Mouse (Mus musculus): Measurements from ENCODE around the gene Cpeb3. TPM values are rescaled to one million over a fixed set of nuclear protein-coding genes. Genes with fewer than 3 reads are reported as not detected.
A peak's percentile ranks its signal among the peaks of the same experiment; 100 is the strongest.
"Not testable (repeated sequence)": the region's sequence is repeated elsewhere in the genome, so short reads cannot be mapped to it uniquely, and the experiment has no call there.

The Cpeb3 gene
- polyA plus RNA-seq, 1 experiment: 39.6 TPM

GRCm38 (mm10) chr19:37090146-37091061 is 118.0 kb downstream of the Cpeb3 start:
- DNase-seq (ENCODE audit: extremely low spot score in 1 of 2, low spot score in 1 of 2): peak in 1 of 2 experiments; percentile 32

GRCm38 (mm10) chr19:37088043-37088748 is 120.2 kb downstream of the Cpeb3 start:
- DNase-seq (ENCODE audit: extremely low spot score in 1 of 2, low spot score in 1 of 2): no peak

- peak in 1 of 2 experiments; percentile 41 for DNase-seq (ENCODE audit: extremely low spot score in 1 of 2, low spot score in 1 of 2)
Measured at GRCm38 (mm10) chr19:37084546-37084945, 123.9 kb downstream of the Cpeb3 start.

- no peak for DNase-seq (ENCODE audit: extremely low spot score in 1 of 2, low spot score in 1 of 2)
Measured at GRCm38 (mm10) chr19:37081467-37081866, 126.9 kb downstream of the Cpeb3 start.

GRCm38 (mm10) chr19:37079151-37079550 is 129.2 kb downstream of the Cpeb3 start:
- no peak for DNase-seq (ENCODE audit: extremely low spot score in 1 of 2, low spot score in 1 of 2)

- no peak for DNase-seq (ENCODE audit: extremely low spot score in 1 of 2, low spot score in 1 of 2)
Measured at GRCm38 (mm10) chr19:37078571-37078970, 129.8 kb downstream of the Cpeb3 start.

- peak; percentile 68 for DNase-seq (ENCODE audit: extremely low spot score in 1 of 2, low spot score in 1 of 2)
Measured at GRCm38 (mm10) chr19:37078064-37078463, 130.3 kb downstream of the Cpeb3 start.

GRCm38 (mm10) chr19:37077258-37077657 is 131.1 kb downstream of the Cpeb3 start:
- DNase-seq (ENCODE audit: extremely low spot score in 1 of 2, low spot score in 1 of 2): not testable (repeated sequence)

GRCm38 (mm10) chr19:37076646-37077045 is 131.8 kb downstream of the Cpeb3 start:
- no peak for DNase-seq (ENCODE audit: extremely low spot score in 1 of 2, low spot score in 1 of 2)

- no peak for DNase-seq (ENCODE audit: extremely low spot score in 1 of 2, low spot score in 1 of 2)
Measured at GRCm38 (mm10) chr19:37076116-37076515, 132.3 kb downstream of the Cpeb3 start.

GRCm38 (mm10) chr19:37075690-37076089 is 132.7 kb downstream of the Cpeb3 start:
- DNase-seq (ENCODE audit: extremely low spot score in 1 of 2, low spot score in 1 of 2): peak in 1 of 2 experiments; percentile 71

GRCm38 (mm10) chr19:37074726-37075125 is 133.7 kb downstream of the Cpeb3 start:
- no peak for DNase-seq (ENCODE audit: extremely low spot score in 1 of 2, low spot score in 1 of 2)

GRCm38 (mm10) chr19:37074276-37074675 is 134.1 kb downstream of the Cpeb3 start:
- no peak for DNase-seq (ENCODE audit: extremely low spot score in 1 of 2, low spot score in 1 of 2)

- DNase-seq (ENCODE audit: extremely low spot score in 1 of 2, low spot score in 1 of 2): peak in 1 of 2 experiments; percentile 72
Measured at GRCm38 (mm10) chr19:37072871-37073629, 135.4 kb downstream of the Cpeb3 start.

GRCm38 (mm10) chr19:37069243-37069642 is 139.2 kb downstream of the Cpeb3 start:
- no peak for DNase-seq (ENCODE audit: extremely low spot score in 1 of 2, low spot score in 1 of 2)

- no peak for DNase-seq (ENCODE audit: extremely low spot score in 1 of 2, low spot score in 1 of 2)
Measured at GRCm38 (mm10) chr19:37060078-37060477, 148.3 kb downstream of the Cpeb3 start.

GRCm38 (mm10) chr19:37059623-37060022 is 148.8 kb downstream of the Cpeb3 start:
- DNase-seq (ENCODE audit: extremely low spot score in 1 of 2, low spot score in 1 of 2): peak in 1 of 2 experiments; percentile 41

GRCm38 (mm10) chr19:37057161-37057905 is 151.1 kb downstream of the Cpeb3 start:
- DNase-seq (ENCODE audit: extremely low spot score in 1 of 2, low spot score in 1 of 2): no peak

- DNase-seq (ENCODE audit: extremely low spot score in 1 of 2, low spot score in 1 of 2): peak in 1 of 2 experiments; percentile 42
Measured at GRCm38 (mm10) chr19:37055976-37056556, 152.3 kb downstream of the Cpeb3 start.

Data from frontal cortex, adult 2 months (tissue).